Mouse (Mus musculus) embryonic facial prominence, embryonic 13.5 days (tissue): ENCODE measurements at regions not wholly inside any gene's neighbourhood (a gene's known extent, or its start where the extent isn't known, plus 50 kb on each side); places are given as distances from the start of the nearest gene placed in this dataset.

Source experiments
- ATAC-seq: fragments of 200-750 bp; cut with Nextera tagmentation; 2 replicates; pipeline ENCODE4 v1.8.0; 2017; ENCODE audit warnings: low read depth; ENCODE audit not compliant: insufficient number of reproducible peaks, insufficient read depth, low FRiP score, low TSS enrichment
- H3K27ac ChIP-seq: fragments of 300-500 bp; sonication (generic); 2 replicates; pipeline ENCODE4 v1.5.1; 2015; ENCODE audit warnings: moderate library complexity, mild to moderate bottlenecking, inconsistent platforms
- H3K27me3 ChIP-seq: fragments of 300-500 bp; sonication (generic); 2 replicates; pipeline ENCODE4 v1.6.1; 2015; ENCODE audit warnings: mild to moderate bottlenecking, inconsistent platforms
- H3K36me3 ChIP-seq: fragments of 300-500 bp; sonication (generic); 2 replicates; pipeline ENCODE4 v1.6.1; 2015; ENCODE audit warnings: mild to moderate bottlenecking, inconsistent platforms
- H3K4me1 ChIP-seq: fragments of 300-500 bp; sonication (generic); 2 replicates; pipeline ENCODE4 v1.6.1; 2015; ENCODE audit warnings: inconsistent platforms
- H3K4me2 ChIP-seq: fragments of 300-500 bp; sonication (generic); 2 replicates; pipeline ENCODE4 v1.6.1; 2015; ENCODE audit warnings: moderate library complexity, mild to moderate bottlenecking, inconsistent platforms
- H3K4me3 ChIP-seq: fragments of 300-500 bp; sonication (generic); 2 replicates; pipeline ENCODE4 v1.5.1; 2015; ENCODE audit warnings: mild to moderate bottlenecking, inconsistent platforms
- H3K9ac ChIP-seq: fragments of 300-500 bp; sonication (generic); 2 replicates; pipeline ENCODE4 v1.6.1; 2015; ENCODE audit warnings: mild to moderate bottlenecking, inconsistent platforms
- H3K9me3 ChIP-seq: fragments of 300-500 bp; sonication (generic); 2 replicates; pipeline ENCODE4 v1.6.1; 2016; ENCODE audit warnings: inconsistent platforms
- WGBS: fragments of 180-500 bp; shearing (Covaris S2); methylation state at CpG from one replicate; pipeline ENCODE4 v1.1.7; 2015; ENCODE audit warnings: mixed read lengths; 5-methylcytosine and 5-hydroxymethylcytosine counted together

DNA sequence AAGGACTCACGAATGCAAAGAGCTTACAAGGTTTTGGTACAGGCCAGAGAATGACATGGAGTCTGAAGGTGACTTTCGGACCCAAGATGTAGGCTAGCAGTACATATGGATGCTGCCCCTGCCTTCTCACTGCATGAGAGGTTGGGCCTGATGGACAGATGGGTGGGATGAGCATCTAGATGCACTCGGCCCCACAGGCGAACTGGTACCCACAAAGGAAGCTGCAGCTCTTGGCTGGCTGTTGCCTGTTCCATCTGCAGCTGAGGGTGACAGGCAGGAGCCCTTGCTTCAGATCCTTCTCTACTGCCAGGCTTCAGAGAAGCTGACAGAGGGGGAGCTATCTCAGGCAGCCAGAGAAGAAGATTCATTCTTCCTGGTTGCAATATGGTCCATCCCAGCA is 216.8 kb upstream of the Tas2r119 start:
- no peaks in the 10 kb centered on the region for H3K9me3 ChIP-seq
- H3K9ac ChIP-seq: no peak overlapping the region
- no peaks in the 10 kb centered on the region for H3K36me3 ChIP-seq
- ATAC-seq: no peak
- H3K27ac ChIP-seq: no peak overlapping the region
- H3K27me3 ChIP-seq: no peaks in the 10 kb centered on the region
- H3K4me1 ChIP-seq: peaks cover 8% of the 10 kb centered on the region
- no peak overlapping the region for H3K4me3 ChIP-seq
- 90% methylated on average over 4 of the region's 4 CpGs for WGBS
- no peak overlapping the region for H3K4me2 ChIP-seq

DNA sequence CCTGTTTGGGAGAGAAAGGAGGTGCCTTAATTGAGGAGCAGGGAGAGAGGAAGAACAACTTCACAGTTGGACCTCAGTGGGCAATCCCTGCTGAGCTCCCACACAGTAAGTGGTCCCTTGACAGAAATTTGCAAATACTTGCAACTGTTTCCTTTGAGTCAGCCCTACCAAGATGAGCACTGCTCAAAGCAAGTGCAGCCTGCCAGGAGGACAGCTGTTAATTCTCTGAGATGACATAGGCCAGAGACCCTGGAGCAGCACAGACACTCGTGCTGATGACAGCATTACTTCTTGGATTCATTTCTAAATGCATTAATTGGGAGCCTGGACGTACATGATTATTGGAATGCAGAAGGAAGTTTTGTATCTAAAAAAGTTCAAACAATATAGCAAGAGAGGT is 215.1 kb upstream of the Tas2r119 start:
- Histone ChIP-seq H3K9me3 (no peaks in the 10 kb centered on the region), H3K4me2 (no peak overlapping the region), H3K27ac (no peak overlapping the region), H3K27me3 (no peaks in the 10 kb centered on the region), H3K4me3 (no peak overlapping the region), H3K9ac (no peak overlapping the region), H3K36me3 (no peaks in the 10 kb centered on the region), H3K4me1 (peaks cover 8% of the 10 kb centered on the region)
- WGBS: 45% methylated on average over 2 of the region's 2 CpGs
- ATAC-seq: no peak

DNA sequence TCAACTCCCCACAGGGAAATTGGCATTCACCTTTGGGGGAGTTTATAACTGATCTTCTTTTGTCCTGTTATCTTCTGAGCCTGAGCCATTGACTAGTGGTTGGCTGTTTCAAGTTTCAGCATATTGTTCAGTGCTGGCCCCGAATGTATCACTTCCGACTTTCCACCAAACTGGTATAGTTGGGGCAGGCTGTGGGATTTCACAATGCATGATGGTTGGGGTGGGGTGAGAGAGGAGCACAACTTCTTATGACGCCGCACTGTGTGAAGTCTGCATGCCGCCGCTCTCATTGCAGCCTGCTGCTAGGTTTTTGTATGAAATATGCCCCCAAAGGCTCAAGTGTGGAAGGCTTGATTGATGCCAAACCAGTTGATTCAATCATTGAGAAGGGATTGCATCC is 212.2 kb upstream of the Tas2r119 start:
- H3K36me3 ChIP-seq: no peaks in the 10 kb centered on the region
- WGBS: 86% methylated on average over 6 of the region's 6 CpGs

GRCm38 (mm10) chr15:31965542-31965941 is 211.5 kb upstream of the Tas2r119 start:
- H3K9me3 ChIP-seq: no peaks in the 10 kb centered on the region
- H3K27me3 ChIP-seq: no peaks in the 10 kb centered on the region
- H3K9ac ChIP-seq: no peak overlapping the region
- WGBS: 93% methylated on average over 4 of the region's 4 CpGs
- peaks cover 8% of the 10 kb centered on the region for H3K4me1 ChIP-seq
- no peaks in the 10 kb centered on the region for H3K36me3 ChIP-seq
- H3K4me2 ChIP-seq: no peak overlapping the region
- no peak overlapping the region for H3K27ac ChIP-seq
- H3K4me3 ChIP-seq: no peak overlapping the region
- ATAC-seq: no peak

More for the DNA sequence above, 212.2 kb upstream of the Tas2r119 start:
- no peak overlapping the region for H3K4me3 ChIP-seq
- no peaks in the 10 kb centered on the region for H3K27me3 ChIP-seq
- H3K9me3 ChIP-seq: no peaks in the 10 kb centered on the region
- no peak overlapping the region for H3K9ac ChIP-seq
- ATAC-seq: no peak
- H3K4me1 ChIP-seq: peaks cover 8% of the 10 kb centered on the region
- no peak overlapping the region for H3K4me2 ChIP-seq
- no peak overlapping the region for H3K27ac ChIP-seq

- no peak for ATAC-seq
Observed at GRCm38 (mm10) chr15:31972891-31973290, 204.2 kb upstream of the Tas2r119 start.

GRCm38 (mm10) chr15:31973889-31974288 is 203.2 kb upstream of the Tas2r119 start:
- Histone ChIP-seq H3K27me3 (no peaks in the 10 kb centered on the region), H3K4me2 (no peak overlapping the region), H3K36me3 (no peaks in the 10 kb centered on the region), H3K4me3 (no peak overlapping the region), H3K9ac (no peak overlapping the region), H3K9me3 (no peaks in the 10 kb centered on the region), H3K27ac (no peak overlapping the region), H3K4me1 (peaks cover 14% of the 10 kb centered on the region)
- WGBS: 90% methylated on average over 11 of the region's 11 CpGs
- ATAC-seq: no peak

More at GRCm38 (mm10) chr15:31972891-31973290, 204.2 kb upstream of the Tas2r119 start:
- H3K36me3 ChIP-seq: no peaks in the 10 kb centered on the region
- peaks cover 14% of the 10 kb centered on the region for H3K4me1 ChIP-seq
- WGBS: 58% methylated on average over 7 of the region's 7 CpGs
- H3K4me3 ChIP-seq: no peak overlapping the region
- no peaks in the 10 kb centered on the region for H3K9me3 ChIP-seq
- no peak overlapping the region for H3K4me2 ChIP-seq
- no peak overlapping the region for H3K27ac ChIP-seq
- H3K9ac ChIP-seq: no peak overlapping the region
- H3K27me3 ChIP-seq: no peaks in the 10 kb centered on the region

GRCm38 (mm10) chr15:31976461-31976860 is 200.6 kb upstream of the Tas2r119 start:
- Histone ChIP-seq H3K27me3 (no peaks in the 10 kb centered on the region), H3K36me3 (no peaks in the 10 kb centered on the region), H3K4me1 (peaks cover 18% of the 10 kb centered on the region), H3K9ac (no peak overlapping the region), H3K4me3 (no peak overlapping the region), H3K4me2 (no peak overlapping the region), H3K9me3 (no peaks in the 10 kb centered on the region), H3K27ac (0 out of 2 replicates have a peak overlapping the region, but pooled peaks have one; percentile 35)
- WGBS: 16% methylated on average over 4 of the region's 4 CpGs
- ATAC-seq: 0 out of 2 replicates have a peak, but pooled peaks have one; percentile 15

- Histone ChIP-seq H3K36me3 (no peaks in the 10 kb centered on the region), H3K27me3 (no peaks in the 10 kb centered on the region), H3K27ac (no peak overlapping the region), H3K4me1 (peaks cover 18% of the 10 kb centered on the region), H3K4me3 (no peak overlapping the region), H3K9me3 (no peaks in the 10 kb centered on the region), H3K9ac (no peak overlapping the region), H3K4me2 (no peak overlapping the region)
- WGBS: 77% methylated on average over 3 of the region's 3 CpGs
- no peak for ATAC-seq
Observed at GRCm38 (mm10) chr15:31977563-31977962, 199.5 kb upstream of the Tas2r119 start.

GRCm38 (mm10) chr15:31979961-31980360 is 197.1 kb upstream of the Tas2r119 start:
- Histone ChIP-seq H3K4me3 (no peak overlapping the region), H3K36me3 (no peaks in the 10 kb centered on the region), H3K9me3 (no peaks in the 10 kb centered on the region), H3K9ac (no peak overlapping the region), H3K27me3 (no peaks in the 10 kb centered on the region), H3K27ac (no peak overlapping the region), H3K4me1 (peaks cover 18% of the 10 kb centered on the region), H3K4me2 (no peak overlapping the region)
- WGBS: 23% methylated on average over 7 of the region's 7 CpGs
- no peak for ATAC-seq

DNA sequence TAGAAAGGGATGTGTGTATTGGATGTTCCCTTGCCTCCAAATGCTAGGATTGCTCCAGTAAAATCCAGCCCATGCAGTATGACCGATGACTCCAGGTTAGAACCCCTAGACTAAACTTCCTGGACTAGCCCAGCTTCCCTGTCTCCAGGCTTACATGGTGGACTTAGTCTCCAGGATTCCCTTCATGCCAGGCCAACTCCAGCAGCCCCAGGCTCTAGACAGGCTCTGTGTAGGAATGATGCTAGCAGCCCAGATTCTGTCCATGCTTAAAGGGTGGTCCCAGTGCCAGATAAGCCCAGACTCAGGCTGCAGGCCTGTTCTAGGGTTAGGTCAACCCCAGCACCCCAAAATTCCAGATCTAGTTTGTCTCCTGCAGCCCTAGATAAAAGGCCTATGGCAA is 196.3 kb upstream of the Tas2r119 start:
- Histone ChIP-seq H3K9ac (no peak overlapping the region), H3K36me3 (no peaks in the 10 kb centered on the region), H3K27me3 (no peaks in the 10 kb centered on the region), H3K4me2 (no peak overlapping the region), H3K9me3 (no peaks in the 10 kb centered on the region), H3K27ac (no peak overlapping the region), H3K4me1 (peaks cover 16% of the 10 kb centered on the region), H3K4me3 (no peak overlapping the region)
- WGBS: 87% methylated on average over 1 of the region's 1 CpGs
- no peak for ATAC-seq

DNA sequence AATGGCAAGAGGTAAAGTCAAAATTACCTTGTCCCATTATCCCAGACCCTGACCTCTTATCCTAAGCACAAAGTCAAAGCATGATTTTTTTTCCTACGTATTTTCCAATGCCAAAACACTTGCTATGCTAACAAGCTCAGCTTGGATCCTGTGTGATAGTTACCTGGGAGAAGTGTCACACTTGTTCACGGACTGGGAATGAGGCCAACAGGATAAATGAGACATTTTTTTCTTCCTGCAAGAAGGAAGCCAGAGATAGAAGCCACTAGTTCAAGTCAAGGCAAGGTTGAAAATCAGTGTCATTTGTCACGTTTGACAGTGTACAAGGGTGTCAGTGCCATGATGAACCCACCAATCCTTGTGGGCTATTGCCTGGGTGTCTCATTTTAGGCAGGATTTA is 189.8 kb upstream of the Tas2r119 start:
- Histone ChIP-seq H3K4me1 (0 out of 2 replicates have a peak, but pooled peaks cover 5% of the 10 kb centered on the region), H3K4me2 (no peak overlapping the region), H3K9ac (no peak overlapping the region), H3K4me3 (no peak overlapping the region), H3K27ac (no peak overlapping the region), H3K36me3 (no peaks in the 10 kb centered on the region), H3K27me3 (no peaks in the 10 kb centered on the region), H3K9me3 (no peaks in the 10 kb centered on the region)
- ATAC-seq: no peak
- 81% methylated on average over 3 of the region's 3 CpGs for WGBS

- H3K4me1 ChIP-seq: 0 out of 2 replicates have a peak, but pooled peaks cover 5% of the 10 kb centered on the region
- no peaks in the 10 kb centered on the region for H3K36me3 ChIP-seq
- no peak overlapping the region for H3K4me2 ChIP-seq
- no peak overlapping the region for H3K4me3 ChIP-seq
- H3K9me3 ChIP-seq: no peaks in the 10 kb centered on the region
- H3K27me3 ChIP-seq: no peaks in the 10 kb centered on the region
- no peak overlapping the region for H3K27ac ChIP-seq
- 58% methylated on average over 2 of the region's 2 CpGs for WGBS
- no peak overlapping the region for H3K9ac ChIP-seq
- ATAC-seq: no peak
Observed at GRCm38 (mm10) chr15:31989093-31989492, 188.0 kb upstream of the Tas2r119 start.
